Mouse (Mus musculus) liver, embryonic 14.5 days (tissue): Measurements from ENCODE around the gene Gm17018. TPM values are rescaled to one million over a fixed set of nuclear protein-coding genes. Genes with fewer than 3 reads are reported as not detected.
"Not testable (repeated sequence)": the region's sequence is repeated elsewhere in the genome, so short reads cannot be mapped to it uniquely, and the experiment has no call there.

Experiments used
- ATAC-seq: fragments of 200-750 bp; cut with Nextera tagmentation; 2 replicates; pipeline ENCODE4 v1.8.0; 2017; ENCODE audit warnings: moderate number of reproducible peaks, mild to moderate bottlenecking, moderate library complexity; ENCODE audit not compliant: insufficient read depth
- DNase-seq, 3 experiments: peaks; one replicate each; pipeline ENCODE4 v3.0.0-alpha.2; 2012 to 2013; ENCODE audit warnings: low read depth in 3 of 3, low spot score in 3 of 3
- H3K27ac ChIP-seq: fragments of 300-500 bp; sonication (generic); 2 replicates; pipeline ENCODE4 v1.5.1; 2014; ENCODE audit warnings: moderate library complexity, mild to moderate bottlenecking, control low read depth, inconsistent platforms
- H3K27me3 ChIP-seq: fragments of 300-500 bp; sonication (generic); 2 replicates; pipeline ENCODE4 v1.6.1; 2014; ENCODE audit warnings: mild to moderate bottlenecking, low read length, moderate library complexity; ENCODE audit not compliant: control insufficient read depth, insufficient read depth
- H3K36me3 ChIP-seq: fragments of 300-500 bp; sonication (generic); replicated peaks from 2 replicates; pipeline ENCODE4 v1.6.1; 2014; ENCODE audit warnings: low read depth; ENCODE audit not compliant: control insufficient read depth, insufficient read depth
- H3K4me1 ChIP-seq, 2 experiments: fragments of 200-500 bp in 1 of 2; fragments of 300-500 bp in 1 of 2; sonication (generic) in 1 of 2; replicated peaks; 2 replicates each; pipeline ENCODE4 v1.6.1; 2012 to 2014; ENCODE audit warnings: antibody characterized with exemption in 1 of 2, inconsistent platforms in 1 of 2, low read length in 1 of 2; ENCODE audit not compliant: control insufficient read depth in 2 of 2, insufficient read depth in 2 of 2
- H3K4me2 ChIP-seq: fragments of 300-500 bp; sonication (generic); 2 replicates; pipeline ENCODE4 v1.6.1; 2014; ENCODE audit warnings: low read depth, mild to moderate bottlenecking, control low read depth, moderate library complexity
- H3K4me3 ChIP-seq, 2 experiments: fragments of 200-500 bp in 1 of 2; fragments of 300-500 bp in 1 of 2; sonication (generic) in 1 of 2; 2 replicates each; pipeline ENCODE4 v1.5.1; 2012 to 2014; ENCODE audit warnings: low read depth in 2 of 2, low read length in 2 of 2, mild to moderate bottlenecking in 2 of 2, control low read depth in 1 of 2, inconsistent platforms in 1 of 2, moderate library complexity in 1 of 2; ENCODE audit not compliant: insufficient read depth in 1 of 2
- H3K9ac ChIP-seq: fragments of 300-500 bp; sonication (generic); replicated peaks from 2 replicates; pipeline ENCODE4 v1.6.1; 2014; ENCODE audit warnings: mild to moderate bottlenecking, control low read depth, moderate library complexity
- H3K9me3 ChIP-seq: fragments of 300-500 bp; sonication (generic); 2 replicates; pipeline ENCODE4 v1.6.1; 2016; ENCODE audit warnings: low read length, mixed read lengths; ENCODE audit not compliant: control insufficient read depth
- CTCF ChIP-seq: IDR thresholded peaks from 2 replicates; pipeline ENCODE4 v1.5.1; 2016; ENCODE audit warnings: antibody characterized with exemption, low read depth, control low read depth
- EP300 ChIP-seq: IDR thresholded peaks from 2 replicates; pipeline ENCODE4 v1.6.1; 2016; ENCODE audit warnings: antibody characterized with exemption, low read depth
- WGBS: fragments of 180-500 bp; shearing (Covaris S2); extraction: QIAGEN DNeasy Blood & Tissue Kit; methylation state at CpG from one replicate; pipeline ENCODE4 v1.1.7; 2014; ENCODE audit not compliant: insufficient replicate concordance; 5-methylcytosine and 5-hydroxymethylcytosine counted together
- polyA plus RNA-seq, 2 experiments: library from polyadenylated mRNA; depleted of rRNA in 1 of 2; stranded (reverse) in 1 of 2; unstranded in 1 of 2; fragments of >200 nt; fragmentation: Nextera tagmentation in 1 of 2; extraction: Ambion mirVana in 1 of 2; gene quantifications; 2 replicates each; pipeline versions ENCODE4 v1.2.1 to v1.2.3; 2012 to 2014

The Gm17018 gene
- polyA plus RNA-seq, 2 experiments, result 7.5 to 15.5 TPM

- no peaks in the 10 kb centered on the region for H3K36me3 ChIP-seq
- H3K27me3 ChIP-seq, result peaks cover 5% of the 10 kb centered on the region
- peak overlapping the region; percentile 21 to 48 for H3K4me3 ChIP-seq
- H3K9me3 ChIP-seq, result no peaks in the 10 kb centered on the region
- no peak overlapping the region for H3K27ac ChIP-seq
- peak overlapping the region; percentile 74 for H3K4me2 ChIP-seq
- peaks cover 0 to 20% of the 10 kb centered on the region in 2 experiments; a peak in 3 of 4 replicates for H3K4me1 ChIP-seq
- H3K9ac ChIP-seq, result peak overlapping the region; percentile 55
- TF ChIP-seq CTCF (0 out of 2 replicates have a peak, but pooled peaks have one; percentile 15), EP300 (no peak)
- 1% methylated on average over 56 of the region's 58 CpGs for WGBS
- DNase-seq, result no peak
- ATAC-seq, result peak; percentile 35; the same call in 1 of the 2 replicates
These were observed 18.9 kb upstream of the Gm17018 start for GRCm38 (mm10) chr19:45541409-45542041.

GRCm38 (mm10) chr19:45542061-45542460 lies 18.4 kb upstream of the Gm17018 start:
- no peak overlapping the region for H3K27ac ChIP-seq
- no peaks in the 10 kb centered on the region for H3K36me3 ChIP-seq
- peak overlapping the region; percentile 21 to 48 for H3K4me3 ChIP-seq
- peaks cover 5% of the 10 kb centered on the region for H3K27me3 ChIP-seq
- TF ChIP-seq CTCF (no peak), EP300 (no peak)
- DNase-seq (no peak), ATAC-seq (no peak)
- 32% methylated on average over 3 of the region's 3 CpGs for whole genome bisulfite sequencing
- peak overlapping the region; percentile 74 for H3K4me2 ChIP-seq
- no peaks in the 10 kb centered on the region for H3K9me3 ChIP-seq
- no peak overlapping the region for H3K9ac ChIP-seq
- peaks cover under 1 to 23% of the 10 kb centered on the region in 2 experiments for H3K4me1 ChIP-seq

- no peaks in the 10 kb centered on the region for H3K9me3 ChIP-seq
- peaks cover 18 to 33% of the 10 kb centered on the region in 2 experiments for H3K4me1 ChIP-seq
- ATAC-seq (no peak), DNase-seq (no peak)
- H3K4me3 ChIP-seq, result peak overlapping the region; percentile 43 to 50
- no peaks in the 10 kb centered on the region for H3K36me3 ChIP-seq
- peak overlapping the region; percentile 79 for H3K4me2 ChIP-seq
- WGBS, result under 1% methylated on average over 16 of the region's 26 CpGs
- H3K9ac ChIP-seq, result 0 out of 2 replicates have a peak overlapping the region, but pooled peaks have one; percentile 9
- peaks cover 5% of the 10 kb centered on the region for H3K27me3 ChIP-seq
- TF ChIP-seq EP300, result no peak
- no peak for TF ChIP-seq CTCF
- H3K27ac ChIP-seq, result no peak overlapping the region
These were observed 16.1 kb upstream of the Gm17018 start for GRCm38 (mm10) chr19:45544152-45544924.

GRCm38 (mm10) chr19:45544925-45545321 lies 15.5 kb upstream of the Gm17018 start:
- DNase-seq (peak in 2 of 3 experiments; percentile 42 to 58), ATAC-seq (peak; percentile 56; the same call in 1 of the 2 replicates)
- TF ChIP-seq CTCF, result peak; percentile 94
- TF ChIP-seq EP300, result no peak
- under 1% methylated on average over 30 of the region's 30 CpGs for WGBS
- Histone ChIP-seq H3K4me1 (peaks cover 23 to 35% of the 10 kb centered on the region in 2 experiments), H3K9ac (0 out of 2 replicates have a peak overlapping the region, but pooled peaks have one; percentile 9), H3K27ac (no peak overlapping the region), H3K27me3 (peaks cover 5% of the 10 kb centered on the region), H3K9me3 (no peaks in the 10 kb centered on the region), H3K4me3 (peak overlapping the region; percentile 43 to 50), H3K36me3 (no peaks in the 10 kb centered on the region), H3K4me2 (peak overlapping the region; percentile 79)

- peaks cover 23 to 30% of the 10 kb centered on the region in 2 experiments for H3K4me1 ChIP-seq
- H3K27me3 ChIP-seq, H3K36me3 ChIP-seq, H3K9me3 ChIP-seq, DNase-seq, H3K4me2 ChIP-seq, H3K9ac ChIP-seq, H3K4me3 ChIP-seq, H3K27ac ChIP-seq: not testable (repeated sequence)
- peak; percentile 83 for ATAC-seq
These were observed 12.2 kb upstream of the Gm17018 start for GRCm38 (mm10) chr19:45548196-45548595.
